Mouse (Mus musculus) cortical plate, adult 2 months (tissue): Measurements from ENCODE around the gene Enthd1.

Source experiments
- CTCF ChIP-seq: fragments of 200-500 bp; IDR thresholded peaks from 2 replicates; pipeline ENCODE4 v1.5.1; 2011; ENCODE audit warnings: mild to moderate bottlenecking, control low read depth, low read length; ENCODE audit not compliant: insufficient read depth; ENCODE audit errors: extremely low read depth
- POLR2A ChIP-seq: fragments of 200-500 bp; IDR thresholded peaks from 2 replicates; pipeline ENCODE4 v1.6.1; 2011; ENCODE audit warnings: mild to moderate bottlenecking, low read length, control low read depth; ENCODE audit not compliant: insufficient read depth; ENCODE audit errors: extremely low read depth

GRCm38 (mm10) chr15:80582581-80583495 lies 17.9 kb upstream of the Enthd1 start:
- TF ChIP-seq CTCF (no peak), POLR2A (no peak)
